Mouse (Mus musculus) hindbrain, embryonic 14.5 days (tissue): ENCODE data around the gene 1700080E11Rik. TPM values are rescaled to one million over a fixed set of nuclear protein-coding genes. Genes with fewer than 3 reads are reported as not detected.

Experiments used
- ATAC-seq: fragments of 200-750 bp; cut with Nextera tagmentation; 2 replicates; pipeline ENCODE4 v1.8.0; 2017; ENCODE audit warnings: moderate number of reproducible peaks, mild to moderate bottlenecking, moderate TSS enrichment, moderate library complexity; ENCODE audit not compliant: low FRiP score
- DNase-seq: peaks from one replicate; pipeline ENCODE4 v3.0.0-alpha.2; 2015; ENCODE audit warnings: low spot score
- H3K27ac ChIP-seq: fragments of 300-500 bp; sonication (generic); 2 replicates; pipeline ENCODE4 v1.5.1; 2014; ENCODE audit warnings: mild to moderate bottlenecking, moderate library complexity
- H3K27me3 ChIP-seq: fragments of 300-500 bp; sonication (generic); 2 replicates; pipeline ENCODE4 v1.6.1; 2014; ENCODE audit warnings: mild to moderate bottlenecking, low read length, mixed read lengths; ENCODE audit not compliant: control insufficient read depth, insufficient read depth
- H3K36me3 ChIP-seq: fragments of 300-500 bp; sonication (generic); replicated peaks from 2 replicates; pipeline ENCODE4 v1.6.1; 2014; ENCODE audit not compliant: control insufficient read depth, insufficient read depth
- H3K4me1 ChIP-seq: fragments of 300-500 bp; sonication (generic); replicated peaks from 2 replicates; pipeline ENCODE4 v1.6.1; 2014; ENCODE audit warnings: antibody characterized with exemption, low read length, mixed read lengths; ENCODE audit not compliant: control insufficient read depth, insufficient read depth
- H3K4me2 ChIP-seq: fragments of 300-500 bp; sonication (generic); replicated peaks from 2 replicates; pipeline ENCODE4 v1.6.1; 2014; ENCODE audit warnings: mild to moderate bottlenecking, moderate library complexity
- H3K4me3 ChIP-seq: fragments of 300-500 bp; sonication (generic); replicated peaks from 2 replicates; pipeline ENCODE4 v1.5.1; 2014; ENCODE audit warnings: mild to moderate bottlenecking, low read length
- H3K9ac ChIP-seq: fragments of 300-500 bp; sonication (generic); 2 replicates; pipeline ENCODE4 v1.6.1; 2014
- H3K9me3 ChIP-seq: fragments of 300-500 bp; sonication (generic); 2 replicates; pipeline ENCODE4 v1.6.1; 2016; ENCODE audit warnings: low read length; ENCODE audit not compliant: control insufficient read depth
- WGBS: fragments of 180-500 bp; shearing (Covaris S2); extraction: QIAGEN DNeasy Blood & Tissue Kit; methylation state at CpG from one replicate; pipeline ENCODE4 v1.1.7; 2014; 5-methylcytosine and 5-hydroxymethylcytosine counted together
- polyA plus RNA-seq: library from polyadenylated mRNA; unstranded; fragments of >200 nt; fragmentation: Nextera tagmentation; extraction: Ambion mirVana; gene quantifications from 2 replicates; pipeline ENCODE4 v1.2.1, GENCODE M21; 2014

Gene 1700080E11Rik
- polyA plus RNA-seq = not detected in 2 replicates

GRCm38 (mm10) chr9:105144992-105145391 lies at the start of gene 1700080E11Rik:
1700080E11Rik (minus strand) TSS chr9:105145092.
- Histone ChIP-seq H3K27me3 (no peaks in the 10 kb centered on the region), H3K4me3 (no peak within 1 kb of the TSS), H3K27ac (no peak within 1 kb of the TSS), H3K4me1 (no peaks in the 10 kb centered on the region), H3K4me2 (no peak within 1 kb of the TSS), H3K9me3 (no peaks in the 10 kb centered on the region), H3K36me3 (no peaks in the 10 kb centered on the region), H3K9ac (no peak within 1 kb of the TSS)
- no peak for DNase-seq
- 87% methylated on average over 6 of the region's 6 CpGs for WGBS
- ATAC-seq = no peak

- Histone ChIP-seq H3K9me3 (no peaks in the 10 kb centered on the region), H3K4me2 (no peak overlapping the region), H3K27me3 (no peaks in the 10 kb centered on the region), H3K4me3 (no peak overlapping the region), H3K36me3 (no peaks in the 10 kb centered on the region), H3K4me1 (no peaks in the 10 kb centered on the region), H3K27ac (no peak overlapping the region), H3K9ac (no peak overlapping the region)
- DNase-seq (no peak), ATAC-seq (no peak)
- WGBS = 91% methylated on average over 3 of the region's 3 CpGs
These were observed 41.8 kb upstream of the 1700080E11Rik start for GRCm38 (mm10) chr9:105186725-105187124.

- Histone ChIP-seq H3K4me3 (no peak overlapping the region), H3K36me3 (no peaks in the 10 kb centered on the region), H3K27ac (no peak overlapping the region), H3K27me3 (no peaks in the 10 kb centered on the region), H3K9ac (no peak overlapping the region), H3K9me3 (no peaks in the 10 kb centered on the region), H3K4me2 (no peak overlapping the region), H3K4me1 (no peaks in the 10 kb centered on the region)
- WGBS = 91% methylated on average over 3 of the region's 3 CpGs
- ATAC-seq = no peak
- DNase-seq = no peak
These were observed 37.5 kb upstream of the 1700080E11Rik start for GRCm38 (mm10) chr9:105182392-105182791.

- Histone ChIP-seq H3K4me3 (no peak overlapping the region), H3K4me2 (no peak overlapping the region), H3K9me3 (no peaks in the 10 kb centered on the region), H3K27ac (no peak overlapping the region), H3K9ac (no peak overlapping the region), H3K4me1 (no peaks in the 10 kb centered on the region), H3K36me3 (no peaks in the 10 kb centered on the region), H3K27me3 (no peaks in the 10 kb centered on the region)
- no peak for DNase-seq
- WGBS = 84% methylated on average over 6 of the region's 6 CpGs
- ATAC-seq = no peak
These were observed 5.7 kb downstream of the 1700080E11Rik start for GRCm38 (mm10) chr9:105139204-105139603.

- ATAC-seq (no peak), DNase-seq (no peak)
- H3K4me3 ChIP-seq = no peak overlapping the region
- H3K36me3 ChIP-seq = no peaks in the 10 kb centered on the region
- peaks cover 4% of the 10 kb centered on the region for H3K4me1 ChIP-seq
- no peaks in the 10 kb centered on the region for H3K27me3 ChIP-seq
- no peak overlapping the region for H3K27ac ChIP-seq
- 38% methylated on average over 1 of the region's 1 CpGs for WGBS
- no peak overlapping the region for H3K9ac ChIP-seq
- no peaks in the 10 kb centered on the region for H3K9me3 ChIP-seq
- no peak overlapping the region for H3K4me2 ChIP-seq
These were observed 8.5 kb downstream of the 1700080E11Rik start for GRCm38 (mm10) chr9:105136404-105136803.

- Histone ChIP-seq H3K27ac (no peak overlapping the region), H3K4me3 (no peak overlapping the region), H3K27me3 (no peaks in the 10 kb centered on the region), H3K9ac (no peak overlapping the region), H3K4me1 (peaks cover 21% of the 10 kb centered on the region), H3K4me2 (no peak overlapping the region), H3K9me3 (no peaks in the 10 kb centered on the region), H3K36me3 (no peaks in the 10 kb centered on the region)
- no peak for ATAC-seq
- no peak for DNase-seq
- 84% methylated on average over 5 of the region's 5 CpGs for WGBS
These were observed 10.4 kb downstream of the 1700080E11Rik start for GRCm38 (mm10) chr9:105134536-105134935.

GRCm38 (mm10) chr9:105132002-105132367 lies 12.9 kb downstream of the 1700080E11Rik start:
- Histone ChIP-seq H3K9ac (peak overlapping the region; percentile 84), H3K9me3 (no peaks in the 10 kb centered on the region), H3K4me1 (peaks cover 21% of the 10 kb centered on the region), H3K36me3 (no peaks in the 10 kb centered on the region), H3K27me3 (no peaks in the 10 kb centered on the region), H3K27ac (peak overlapping the region; percentile 93), H3K4me3 (peak overlapping the region; percentile 77), H3K4me2 (peak overlapping the region; percentile 72)
- peak; percentile 35; the same call in 1 of the 2 replicates for ATAC-seq
- WGBS = 22% methylated on average over 5 of the region's 5 CpGs
- no peak for DNase-seq

- H3K9me3 ChIP-seq = no peaks in the 10 kb centered on the region
- under 1% methylated on average over 54 of the region's 60 CpGs for WGBS
- ATAC-seq (peak; percentile 98), DNase-seq (peak; percentile 89)
- peak within 1 kb of the TSS; percentile 84 for H3K9ac ChIP-seq
- H3K36me3 ChIP-seq = no peaks in the 10 kb centered on the region
- peak within 1 kb of the TSS; percentile 77 for H3K4me3 ChIP-seq
- H3K4me1 ChIP-seq = peaks cover 21% of the 10 kb centered on the region
- no peaks in the 10 kb centered on the region for H3K27me3 ChIP-seq
- peak within 1 kb of the TSS; percentile 93 for H3K27ac ChIP-seq
- peak within 1 kb of the TSS; percentile 72 for H3K4me2 ChIP-seq
These were observed 13.5 kb downstream of the 1700080E11Rik start, which contains the start of gene Nudt16 for GRCm38 (mm10) chr9:105131253-105132001. Nudt16 (minus strand) TSS chr9:105131824.

GRCm38 (mm10) chr9:105130331-105130730 lies 14.6 kb downstream of the 1700080E11Rik start:
- ATAC-seq (no peak), DNase-seq (no peak)
- peak overlapping the region; percentile 72; the same call in 1 of the 2 replicates for H3K4me2 ChIP-seq
- H3K9ac ChIP-seq = no peak overlapping the region
- H3K27ac ChIP-seq = no peak overlapping the region
- no peaks in the 10 kb centered on the region for H3K27me3 ChIP-seq
- 95% methylated on average over 8 of the region's 8 CpGs for WGBS
- no peaks in the 10 kb centered on the region for H3K9me3 ChIP-seq
- H3K4me1 ChIP-seq = peaks cover 21% of the 10 kb centered on the region
- no peaks in the 10 kb centered on the region for H3K36me3 ChIP-seq
- H3K4me3 ChIP-seq = no peak overlapping the region
